In the genomic region with DNA sequence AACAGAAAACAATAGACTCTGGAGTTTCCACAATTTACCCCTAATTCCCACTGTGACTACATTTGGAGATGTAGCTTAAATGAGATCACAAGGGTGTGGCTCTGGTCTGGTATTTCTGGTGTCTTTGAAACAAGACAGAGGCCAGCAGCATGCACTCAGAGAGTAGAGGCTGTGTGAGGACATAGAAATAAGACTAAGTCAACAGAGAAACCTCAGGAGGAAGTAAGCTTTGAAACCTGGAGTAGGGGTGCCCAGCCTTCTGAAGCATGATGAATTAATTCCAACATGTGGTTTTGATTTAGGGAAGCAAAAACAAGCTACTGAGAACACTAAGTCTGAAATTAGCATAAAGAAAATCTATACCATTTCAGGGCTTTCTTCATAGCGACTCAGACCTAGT, we compare ENCODE assay signal across 18 mouse cellular contexts.
DNase-seq lines count a peak whose midpoint lies in the region; ATAC-seq lines count a peak whose summit lies in the region.
"Had no signal": no experiment of that assay in that cellular context is flagged by ENCODE, and none has a peak within 500 bp of the region (broad histone marks: within the 10 kb centered on the region; RNA-seq: fewer than 3 reads in every experiment).

No protein-coding gene starts in this region.

- H3K4me1 ChIP-seq in embryonic facial prominence, embryonic 14.5 days (ENCODE audit: control insufficient read depth, insufficient read depth, low read length) = no peaks in the 10 kb centered on the region
- H3K4me1 ChIP-seq: forebrain, embryonic 12.5 days had no signal

- no peak overlapping the region for H3K4me3 ChIP-seq in embryonic facial prominence, embryonic 14.5 days (ENCODE audit: low read depth, low read length)
- H3K4me3 ChIP-seq: embryonic facial prominence, embryonic 15.5 days; forebrain, embryonic 12.5 days; limb, embryonic 13.5 days had no signal

- no peak overlapping the region for H3K9ac ChIP-seq in embryonic facial prominence, embryonic 14.5 days (ENCODE audit: low read depth, low read length)
- H3K9ac ChIP-seq: embryonic facial prominence, embryonic 15.5 days; forebrain, embryonic 12.5 days; limb, embryonic 13.5 days had no signal

- DNase-seq in lung, postnatal 36 days = peak; percentile 3
- no peak for DNase-seq in lung, postnatal 14 days
- DNase-seq in R1 (ENCODE audit: low read depth, low spot score) = peak; percentile 4
- DNase-seq in embryonic facial prominence, embryonic 14.5 days (ENCODE audit: low spot score) = peak; percentile 16
- DNase-seq in skeletal muscle tissue, adult 2 months (ENCODE audit: low read depth, low spot score) = peak; percentile 76
- DNase-seq in adrenal gland, adult 2 months = no peak
- DNase-seq in layer of hippocampus, adult 9-10 months (ENCODE audit: low spot score) = no peak
- DNase-seq: cerebellum, adult 2 months; heart, postnatal 36 days; kidney, adult 9 months; lung, postnatal 4 days; midbrain, embryonic 14.5 days; right cerebral cortex, postnatal 25 days; thymus, postnatal 14 days had no signal

- no peak overlapping the region for H3K27ac ChIP-seq in embryonic facial prominence, embryonic 14.5 days (replicated peaks; ENCODE audit: low read depth, low read length)
- H3K27ac ChIP-seq: embryonic facial prominence, embryonic 15.5 days; forebrain, embryonic 12.5 days; limb, embryonic 13.5 days had no signal

- no peaks in the 10 kb centered on the region for H3K36me3 ChIP-seq in embryonic facial prominence, embryonic 14.5 days (ENCODE audit: control insufficient read depth, insufficient read depth, low read length)
- H3K36me3 ChIP-seq: embryonic facial prominence, embryonic 15.5 days; forebrain, embryonic 12.5 days; limb, embryonic 13.5 days had no signal

- H3K27me3 ChIP-seq in embryonic facial prominence, embryonic 14.5 days (replicated peaks; ENCODE audit: control insufficient read depth, insufficient read depth, low read length) = no peaks in the 10 kb centered on the region
- H3K27me3 ChIP-seq: embryonic facial prominence, embryonic 15.5 days; forebrain, embryonic 12.5 days; limb, embryonic 13.5 days had no signal

- 29% methylated on average over 1 of the region's 1 CpGs for WGBS in embryonic facial prominence, embryonic 14.5 days

- no peak for ATAC-seq in embryonic facial prominence, embryonic 14.5 days (ENCODE audit: low read depth)

- no peak overlapping the region for H3K4me2 ChIP-seq in embryonic facial prominence, embryonic 14.5 days (ENCODE audit: low read depth, low read length)
- H3K4me2 ChIP-seq: embryonic facial prominence, embryonic 15.5 days; forebrain, embryonic 12.5 days; heart, embryonic 11.5 days; limb, embryonic 13.5 days had no signal

- H3K9me3 ChIP-seq in embryonic facial prominence, embryonic 14.5 days (ENCODE audit: control insufficient read depth, low read length) = no peaks in the 10 kb centered on the region
- H3K9me3 ChIP-seq: embryonic facial prominence, embryonic 15.5 days; forebrain, embryonic 12.5 days; limb, embryonic 13.5 days had no signal

Comparison
In these comparisons a context has a peak if more than half of its experiments do, and no peak if none do; other contexts are left out.
1. DNase-seq: peak in lung, postnatal 36 days (single experiment), R1 (single experiment), embryonic facial prominence, embryonic 14.5 days (single experiment) and skeletal muscle tissue, adult 2 months (single experiment); none in lung, postnatal 14 days (single experiment), adrenal gland, adult 2 months (single experiment) and layer of hippocampus, adult 9-10 months (single experiment).